Mouse (Mus musculus) spleen, postnatal 4 days (tissue): ENCODE measurements around the gene Pafah1b1.

Experiments used
- DNase-seq, 2 experiments: peaks; one replicate each; pipeline ENCODE4 v3.0.0; 2022; ENCODE audit warnings: low spot score in 2 of 2

The Pafah1b1 gene

DNA sequence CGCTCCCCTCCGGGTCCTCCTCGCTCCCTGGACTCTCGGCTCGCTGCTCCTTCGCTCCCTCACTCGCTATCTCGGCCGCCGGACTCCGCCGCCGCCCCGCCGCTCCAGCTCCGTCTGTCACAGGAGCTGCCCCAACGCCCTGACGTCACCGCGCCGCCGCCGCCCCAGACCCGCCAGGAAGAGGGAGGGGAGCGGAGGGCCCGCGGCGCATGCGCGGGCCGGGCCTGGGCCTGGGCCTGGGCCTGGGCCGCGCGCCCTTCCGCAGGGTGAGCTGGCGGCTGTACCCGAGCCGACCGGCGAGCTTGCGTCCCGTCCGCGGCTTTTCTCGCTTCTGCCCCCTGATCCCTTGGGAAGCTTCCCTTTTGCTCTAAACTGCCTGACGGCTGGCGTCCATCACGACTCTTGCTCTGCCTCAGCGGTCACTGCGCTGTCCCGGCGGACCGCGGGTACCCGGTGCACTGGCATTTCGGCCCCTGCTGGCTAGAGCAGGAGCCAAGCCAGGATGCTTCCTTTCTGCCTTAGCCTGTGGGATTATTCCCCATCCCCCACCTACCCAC is at the start of gene Pafah1b1:
Pafah1b1 (minus strand) TSS at position 436 of the 557 bp plus-strand sequence.
- DNase-seq: peak; percentile 96 to 98

DNA sequence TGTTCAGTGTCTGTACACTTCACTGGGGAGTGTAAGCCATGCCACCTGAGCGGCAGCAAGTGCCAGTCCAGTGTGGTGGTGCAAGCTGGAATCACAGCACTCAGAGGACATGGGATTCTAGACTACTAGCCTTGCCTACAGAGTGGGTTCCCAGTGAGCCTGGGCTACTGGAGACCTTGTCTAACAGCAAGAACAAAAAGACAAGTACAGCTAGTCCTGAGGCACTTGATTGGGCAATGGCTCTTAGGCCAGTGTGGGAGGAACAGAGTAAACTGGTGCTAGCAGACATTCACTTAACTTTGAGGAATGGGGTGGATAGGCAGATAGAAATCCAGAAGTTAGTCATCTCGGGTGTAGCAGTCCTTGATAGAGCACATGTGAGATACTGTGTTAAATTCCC is 47.9 kb upstream of the Pafah1b1 start:
- no peak for DNase-seq

DNA sequence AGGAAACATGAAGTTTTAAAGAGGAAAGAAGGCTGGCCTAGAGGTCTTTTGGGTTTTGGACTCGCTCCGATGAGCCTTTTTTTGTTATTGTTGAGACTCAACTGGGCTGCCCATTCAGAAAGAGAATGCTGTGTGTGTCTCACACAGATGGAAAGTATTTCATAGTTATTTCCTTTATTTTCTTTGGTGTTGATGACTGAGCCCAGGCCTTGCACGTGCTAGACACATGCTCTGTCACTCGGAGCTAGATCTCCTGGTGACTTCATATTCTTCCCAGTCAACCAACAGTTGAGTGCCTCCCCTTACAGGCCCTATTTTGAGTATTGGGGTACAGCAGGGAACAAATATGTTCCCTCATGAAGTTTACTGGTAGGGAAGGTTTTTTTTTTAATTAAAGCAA is 47.2 kb upstream of the Pafah1b1 start:
- DNase-seq: no peak

DNA sequence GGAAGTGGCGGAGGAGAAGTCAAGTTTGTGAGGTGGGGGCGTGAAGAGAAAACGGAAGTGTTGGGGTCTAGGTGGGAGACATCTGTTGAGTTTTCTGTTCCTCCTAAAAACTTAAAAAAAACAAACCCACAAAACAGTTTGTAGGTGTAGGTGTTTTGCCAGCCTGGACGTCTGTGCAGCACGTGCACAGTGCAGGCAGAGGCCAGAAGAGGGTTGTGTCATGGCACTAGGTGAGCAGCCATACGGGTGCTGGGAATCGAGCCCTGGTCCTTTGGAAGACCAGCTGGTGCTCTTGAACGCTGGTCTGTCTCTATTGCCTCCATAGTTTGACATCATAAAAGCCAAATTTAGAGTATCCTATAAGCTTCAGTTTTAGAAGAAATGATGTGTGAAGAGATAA is 46.8 kb upstream of the Pafah1b1 start:
- DNase-seq: peak in 1 of 2 experiments; percentile 63

DNA sequence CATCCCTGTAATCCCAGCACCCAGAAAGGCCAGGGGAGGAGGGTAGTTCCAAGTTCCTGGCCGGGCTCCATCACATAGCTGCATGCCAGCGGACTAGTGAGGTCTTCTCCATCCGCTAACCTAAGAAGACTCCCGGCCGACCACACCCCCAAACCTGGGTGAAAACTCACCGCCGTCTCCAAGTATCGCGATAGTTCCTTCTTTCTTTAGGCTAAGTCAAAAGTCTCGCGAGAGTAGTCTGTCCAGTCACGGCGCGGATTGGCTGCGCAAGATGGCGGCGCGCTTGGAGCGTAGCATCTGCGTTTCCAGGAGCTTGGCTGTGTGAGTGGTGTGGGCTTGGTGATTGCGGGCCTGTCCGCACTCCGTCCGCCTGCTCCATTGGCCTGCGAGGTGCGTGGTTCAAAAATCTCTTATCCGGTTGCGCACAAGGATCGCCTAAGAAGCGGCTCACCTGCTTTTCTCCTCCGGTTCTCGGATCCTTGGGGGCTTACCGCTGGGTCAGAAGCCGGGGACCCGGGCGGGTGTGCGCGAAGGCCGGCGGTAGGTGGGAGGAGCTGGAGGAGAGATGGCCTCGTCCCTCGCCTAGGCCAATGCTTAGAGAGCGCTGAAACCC is 46.2 kb upstream of the Pafah1b1 start, which contains the start of gene Mettl16:
Mettl16 (plus strand) TSS at position 236 of the 613 bp plus-strand sequence.
- peak; percentile 94 to 96 for DNase-seq

DNA sequence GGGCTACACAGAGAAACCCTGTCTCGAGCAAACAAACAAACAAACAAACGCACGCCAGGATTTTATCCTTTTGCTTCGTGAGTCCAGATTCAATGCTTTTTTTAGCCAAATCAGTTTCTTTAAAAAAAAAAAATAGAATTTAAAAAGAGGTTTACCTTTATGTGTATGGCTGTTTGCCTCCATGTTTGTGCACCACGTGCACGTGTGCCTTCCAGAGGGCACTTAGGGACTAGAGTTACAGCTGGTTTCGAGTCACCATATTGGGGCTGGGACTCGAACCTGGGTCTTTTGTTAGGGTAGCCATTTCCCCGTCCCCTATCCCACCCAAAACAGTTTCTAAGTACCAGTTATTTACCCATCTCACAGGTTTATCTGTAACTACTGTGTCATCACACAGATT is 45.6 kb upstream of the Pafah1b1 start:
- no peak for DNase-seq

DNA sequence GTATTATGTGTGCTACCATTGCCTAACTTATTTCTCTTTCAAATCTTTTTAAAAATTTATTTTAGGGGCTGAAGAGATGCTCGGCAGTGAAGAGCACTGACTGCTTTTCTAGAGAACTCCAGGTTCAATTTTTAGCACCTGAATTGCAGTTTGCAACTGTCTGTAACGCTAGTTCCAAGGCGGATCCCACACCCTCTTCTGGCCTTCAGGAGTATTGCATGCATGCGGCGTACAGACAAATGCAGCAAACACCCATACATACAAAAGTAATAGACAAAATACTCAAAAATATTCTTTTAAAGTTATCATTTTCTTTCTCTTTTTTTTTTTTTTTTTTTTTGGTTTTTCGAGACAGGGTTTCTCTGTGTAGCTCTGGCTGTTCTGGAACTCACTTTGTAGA is 43.6 kb upstream of the Pafah1b1 start:
- peak; percentile 57 to 78 for DNase-seq

DNA sequence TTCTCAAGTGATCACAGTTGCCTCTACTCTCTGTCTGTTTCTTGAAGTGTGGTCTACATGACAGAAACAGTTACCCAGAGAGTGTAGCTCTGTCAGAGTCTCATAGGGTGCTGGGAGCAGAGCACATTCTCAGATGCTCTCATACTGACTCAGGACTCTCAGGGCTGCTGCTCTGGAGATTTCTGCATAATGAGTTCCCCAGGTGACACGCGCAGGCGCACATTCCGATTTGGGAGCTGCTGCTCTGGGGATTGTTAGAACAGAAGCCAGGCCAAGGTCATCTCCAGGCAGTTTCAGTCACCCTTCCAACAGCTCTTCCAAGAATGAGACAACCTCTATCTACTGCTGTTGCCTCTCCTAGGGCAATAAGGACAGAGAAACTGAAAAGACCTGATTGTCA is 43.0 kb upstream of the Pafah1b1 start:
- no peak for DNase-seq

DNA sequence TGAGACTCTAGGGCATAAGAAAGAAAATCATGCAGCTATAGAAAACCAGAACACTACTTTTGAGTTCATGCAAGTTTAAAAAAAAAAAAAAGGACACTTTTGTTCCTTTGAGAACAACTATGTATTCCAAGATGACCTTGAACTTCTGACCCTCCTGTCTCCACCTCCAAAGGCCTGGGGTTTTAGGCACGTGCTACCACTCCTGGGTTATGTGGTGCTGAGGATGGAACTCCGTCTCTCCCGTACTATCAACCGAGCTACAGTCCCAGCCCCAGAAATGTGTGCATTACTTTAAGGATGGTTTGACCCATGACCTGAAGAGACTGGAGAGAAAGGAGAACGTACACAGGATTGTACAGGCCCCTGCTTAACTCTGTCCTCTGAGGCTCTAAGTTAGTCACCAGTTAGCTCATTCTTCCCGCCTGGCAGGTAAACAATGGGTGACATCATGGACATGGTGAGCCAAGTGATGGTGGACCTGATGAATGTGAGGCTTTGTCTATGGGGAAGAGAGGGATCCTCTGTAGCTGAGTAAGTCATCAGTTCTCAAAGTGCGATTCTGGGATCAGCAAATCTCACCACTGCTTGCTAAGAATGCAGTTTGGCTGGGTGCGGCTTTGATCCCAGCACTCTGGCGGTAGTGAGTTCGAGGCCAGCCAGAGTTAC is 39.6 kb upstream of the Pafah1b1 start:
- DNase-seq: no peak

DNA sequence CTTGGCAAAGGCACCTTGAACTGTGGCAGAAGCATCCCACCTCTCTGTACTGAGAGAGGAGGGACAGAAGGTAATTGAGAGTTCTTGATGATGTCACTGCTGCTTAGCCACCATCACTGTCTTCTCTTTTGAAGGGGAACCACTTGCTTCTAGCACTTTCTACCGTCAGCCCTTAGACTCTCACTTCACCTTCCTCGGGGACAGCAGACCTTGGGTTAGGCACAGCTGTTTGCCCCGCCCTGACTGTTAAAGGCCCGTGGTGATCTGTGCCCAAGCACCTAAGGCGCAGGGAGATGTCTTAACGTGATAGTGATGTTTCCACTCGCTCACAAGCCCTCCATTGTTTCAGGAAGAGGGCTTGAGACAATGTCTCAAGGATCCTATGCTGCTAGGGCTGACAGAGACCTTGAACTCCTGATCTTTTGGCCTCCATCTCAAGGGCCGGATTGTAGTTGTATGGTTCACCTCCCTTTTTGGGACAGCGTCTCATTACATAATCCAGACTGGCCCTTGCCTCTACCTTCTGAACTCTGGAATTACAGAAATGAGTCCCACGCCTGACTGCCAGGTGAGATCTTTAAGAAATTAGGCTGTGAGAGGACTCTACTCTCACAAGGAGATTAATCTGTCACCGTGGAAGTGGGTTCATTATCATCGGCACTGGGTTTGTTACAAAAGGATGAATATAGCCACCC is 36.7 kb upstream of the Pafah1b1 start:
- DNase-seq: no peak

DNA sequence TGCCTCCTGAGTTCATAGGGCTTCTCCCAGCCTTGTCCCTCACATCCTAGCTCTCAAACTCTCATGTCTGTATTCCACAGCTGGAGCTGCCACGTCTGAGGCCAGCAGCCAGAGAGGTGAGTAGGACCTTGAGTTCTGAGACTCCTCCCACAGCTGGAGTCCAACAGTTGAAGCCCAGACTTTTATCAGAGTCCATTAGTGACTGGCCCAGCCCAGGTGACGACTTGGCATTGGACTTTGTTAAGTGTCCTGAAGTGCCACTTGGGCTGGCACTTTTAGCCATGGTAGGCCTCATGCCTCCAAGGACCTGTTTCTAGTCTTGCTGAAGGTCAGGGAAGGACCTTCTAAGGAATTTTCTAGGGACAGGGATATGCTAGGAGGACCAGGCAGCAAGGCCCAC is 32.2 kb upstream of the Pafah1b1 start:
- no peak for DNase-seq

DNA sequence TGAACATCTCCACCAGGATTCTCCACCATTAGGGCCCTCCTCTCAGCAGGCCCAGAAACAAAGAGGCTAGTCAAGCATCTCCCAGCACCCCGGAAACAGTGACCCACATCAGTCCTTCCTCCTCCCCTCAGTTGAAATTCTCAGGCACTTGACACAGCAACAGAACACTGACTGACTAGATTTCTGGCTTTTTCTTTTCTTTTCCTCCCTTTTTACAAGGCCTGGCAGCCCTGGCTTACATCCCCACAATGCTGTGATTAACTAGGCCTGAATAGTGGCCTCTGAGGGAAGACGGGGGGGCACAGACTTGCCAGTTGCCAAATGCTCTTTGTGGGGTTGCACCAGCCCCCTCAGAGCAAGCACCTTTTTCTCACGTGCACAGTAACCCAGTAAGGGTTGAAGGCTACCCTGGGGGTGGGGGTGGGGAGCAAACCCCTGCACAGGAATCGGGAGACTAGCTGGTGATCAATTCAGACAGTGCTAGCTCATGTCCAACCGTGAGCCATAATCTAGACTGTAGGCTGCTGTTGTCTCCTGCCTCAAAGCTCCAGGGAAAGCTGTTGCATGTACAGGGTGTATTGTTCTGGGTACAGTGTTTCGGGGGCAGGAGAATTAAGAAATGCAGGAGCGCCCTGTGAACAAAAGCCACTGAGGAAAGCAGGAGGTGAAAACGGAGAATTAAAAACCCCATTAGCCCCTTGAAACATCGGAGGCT is 27.0 kb upstream of the Pafah1b1 start:
- DNase-seq: no peak

DNA sequence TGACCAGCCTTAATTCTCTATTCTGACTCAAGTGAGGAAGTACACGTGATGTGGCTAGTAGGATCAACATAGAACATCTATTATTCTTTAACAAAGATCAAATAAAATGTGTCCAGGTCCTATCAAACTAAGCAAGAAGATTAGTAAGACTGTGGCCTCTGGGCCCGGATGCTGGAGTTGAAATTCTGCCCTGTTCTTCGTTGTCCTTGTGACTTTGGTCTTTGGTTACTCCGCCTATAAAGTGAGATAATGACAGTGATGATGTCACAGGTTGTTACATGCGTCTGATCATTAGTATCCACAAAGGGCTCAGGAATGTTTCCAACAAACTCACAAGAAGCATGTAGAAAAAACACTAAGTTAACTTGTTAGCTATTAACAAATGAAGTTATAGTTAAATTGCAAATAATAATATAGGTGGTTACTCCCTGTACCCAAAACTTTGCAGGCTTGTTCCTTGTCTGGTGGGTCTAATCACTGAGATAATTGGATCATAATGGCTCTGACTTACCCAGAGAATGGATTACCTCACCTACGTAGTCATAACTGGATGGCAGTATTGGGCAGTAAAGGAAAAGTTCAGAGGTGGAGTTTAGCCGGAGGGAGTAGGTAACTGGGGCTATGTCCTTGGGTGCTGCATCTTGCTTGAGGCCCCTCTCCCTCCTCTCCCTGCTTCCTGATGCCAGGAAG is 26.3 kb upstream of the Pafah1b1 start:
- DNase-seq: no peak

DNA sequence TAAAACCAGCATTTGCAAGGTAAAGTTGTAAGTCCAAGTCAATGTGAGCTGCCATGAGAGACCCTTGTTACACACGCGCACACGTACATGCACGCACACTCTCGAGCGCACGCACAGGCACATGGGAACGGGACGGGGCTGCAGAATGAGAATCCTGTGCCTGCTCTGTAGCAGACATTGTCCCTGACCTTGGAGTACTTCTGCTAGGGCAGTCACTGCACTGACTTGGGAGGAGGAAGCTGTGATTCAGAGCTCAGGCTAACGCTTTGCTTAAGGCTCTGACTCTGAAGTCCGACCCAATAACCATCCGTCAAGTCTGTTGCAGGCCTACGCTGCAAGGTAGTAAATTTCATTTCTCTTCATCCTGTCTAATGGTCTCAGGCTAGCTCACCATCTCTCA is 24.8 kb upstream of the Pafah1b1 start:
- DNase-seq: no peak

DNA sequence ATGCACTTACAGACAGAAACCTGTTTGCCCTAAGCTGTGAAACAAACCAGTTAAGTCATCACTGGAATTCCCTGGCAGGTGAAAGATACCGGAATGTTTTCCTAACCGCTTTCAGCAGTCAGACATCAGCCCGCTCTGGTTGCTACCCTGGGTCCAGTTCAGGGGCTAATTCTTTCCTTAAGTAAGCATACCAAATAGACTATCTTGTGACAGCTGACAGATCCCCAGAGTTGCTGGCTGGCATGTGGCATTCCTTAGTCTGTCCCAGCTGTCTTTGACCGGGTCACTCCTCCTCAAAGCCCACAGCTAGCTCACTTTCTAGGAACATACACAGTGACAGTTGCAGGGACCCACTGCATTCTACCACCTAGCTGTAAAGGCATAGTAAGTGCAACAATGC is 23.6 kb upstream of the Pafah1b1 start:
- no peak for DNase-seq

DNA sequence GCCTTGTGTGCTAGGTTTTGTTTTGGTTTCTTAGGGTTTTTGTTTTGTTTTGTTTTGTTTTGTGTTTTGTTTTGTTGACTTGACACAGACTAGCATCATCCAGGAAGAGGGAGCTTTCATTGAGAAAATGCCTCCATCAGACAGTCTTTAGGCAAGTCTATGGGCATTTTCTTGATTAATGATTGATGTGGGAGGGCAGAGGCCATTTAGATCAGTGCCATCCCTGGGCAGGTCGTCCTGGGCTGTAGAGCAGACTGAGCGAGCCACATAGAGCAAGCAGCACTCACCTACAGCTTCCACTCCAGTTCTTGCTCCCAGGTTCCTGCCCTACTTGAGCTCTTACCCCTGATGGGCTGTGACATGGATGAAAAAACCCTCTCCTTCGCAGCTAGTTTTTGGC is 13.4 kb upstream of the Pafah1b1 start:
- no peak for DNase-seq

DNA sequence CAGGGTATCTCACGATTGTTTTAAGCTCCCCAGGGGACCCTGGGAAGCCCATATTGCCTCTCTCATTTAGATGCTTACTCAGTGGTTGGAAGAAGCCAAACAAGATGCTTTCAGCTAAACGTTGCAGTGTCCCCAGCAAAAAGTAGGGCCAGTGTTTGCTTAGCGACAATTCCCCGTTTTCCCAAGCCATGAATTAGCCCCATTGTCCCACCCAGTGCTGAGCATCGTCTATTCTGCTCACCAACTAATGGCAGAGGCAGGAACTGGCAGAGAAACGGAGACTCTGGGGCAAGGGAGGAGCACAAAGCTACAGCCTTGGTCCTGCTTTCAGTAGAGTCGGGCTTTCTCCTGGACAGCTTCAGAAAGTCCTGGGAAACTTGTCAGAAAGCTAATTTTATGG is 10.4 kb upstream of the Pafah1b1 start:
- no peak for DNase-seq

DNA sequence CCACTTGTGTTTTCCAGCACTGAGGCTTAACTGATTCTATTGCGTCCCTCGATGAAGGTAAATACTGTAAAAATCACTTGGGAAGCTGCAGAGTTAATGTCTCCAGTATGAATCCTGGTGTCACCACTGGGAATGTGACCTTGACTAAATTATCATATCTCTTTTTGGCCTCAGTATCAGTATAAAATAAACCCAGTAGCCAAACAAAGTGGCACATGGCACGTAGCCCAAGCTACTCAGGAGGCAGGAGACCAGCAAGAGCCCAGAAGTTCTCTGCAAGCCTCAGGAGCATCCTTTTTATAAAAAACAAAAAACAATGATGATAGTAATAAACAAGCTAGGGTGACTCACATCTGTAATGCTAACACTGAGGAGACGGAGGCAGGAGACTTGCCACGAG is 711 bp upstream of the Pafah1b1 start:
- DNase-seq: no peak

DNA sequence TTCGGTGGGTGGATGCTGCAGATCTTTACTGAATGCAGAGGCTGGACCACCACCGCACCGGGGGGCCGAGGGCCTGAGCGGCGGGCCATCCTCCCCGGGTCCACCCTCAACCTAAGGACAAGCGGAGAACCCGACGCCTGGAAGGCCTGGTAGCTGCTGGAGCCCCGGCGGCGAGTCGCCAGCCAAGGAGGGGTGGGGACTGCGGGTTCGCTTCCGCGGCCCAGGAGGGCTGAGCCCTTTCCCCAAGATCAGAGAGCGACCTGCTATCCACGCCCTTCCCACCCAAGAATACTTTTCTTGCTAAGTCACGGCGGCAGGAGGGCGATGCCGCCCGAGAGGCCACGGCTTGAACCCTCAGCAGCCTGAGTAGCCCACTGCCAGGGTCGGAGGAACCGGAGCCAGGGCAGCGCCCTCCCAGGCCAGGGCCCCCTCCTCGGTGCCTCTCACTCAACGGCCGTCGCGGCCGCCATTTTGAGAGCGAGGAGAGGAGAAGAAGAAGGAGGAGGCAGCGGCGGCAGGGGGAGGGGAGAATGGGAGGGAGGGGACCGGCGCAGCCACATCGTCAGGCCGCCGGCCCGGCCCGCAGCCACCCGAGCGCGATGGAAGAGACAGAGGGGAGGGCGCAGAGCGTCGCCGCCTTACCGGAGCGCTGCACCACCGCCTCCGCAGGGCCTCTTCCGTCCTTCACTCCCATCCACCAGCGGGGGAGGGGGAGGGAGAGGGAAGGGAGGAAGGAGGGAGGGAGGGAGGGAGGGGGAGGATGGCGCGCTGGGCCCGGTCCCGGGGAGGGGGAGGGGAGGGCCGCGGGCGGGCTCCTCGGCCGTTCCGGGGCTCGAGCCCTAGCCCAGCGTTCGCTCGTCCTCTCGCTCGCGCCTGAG is 874 bp downstream of the Pafah1b1 start:
- peak; percentile 78 to 91 for DNase-seq

DNA sequence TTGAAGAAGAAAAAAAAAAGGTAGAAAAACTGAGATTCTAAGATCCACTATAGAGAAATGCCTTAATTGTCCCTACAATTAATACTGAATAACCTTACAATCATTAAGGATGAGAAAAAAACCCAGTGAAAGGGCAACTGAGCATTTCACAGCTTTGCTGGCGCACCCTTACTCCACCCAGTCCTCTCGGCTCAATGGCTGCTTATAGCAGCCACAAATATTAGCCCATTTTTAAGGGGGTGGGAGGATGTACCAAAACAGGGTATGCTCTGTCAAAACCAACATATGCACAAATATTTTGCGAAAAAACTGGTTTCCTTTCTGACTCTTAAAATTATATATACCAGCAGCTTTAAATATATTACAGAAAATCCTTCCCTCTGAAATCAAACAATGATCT is 2.5 kb downstream of the Pafah1b1 start:
- DNase-seq: no peak

DNA sequence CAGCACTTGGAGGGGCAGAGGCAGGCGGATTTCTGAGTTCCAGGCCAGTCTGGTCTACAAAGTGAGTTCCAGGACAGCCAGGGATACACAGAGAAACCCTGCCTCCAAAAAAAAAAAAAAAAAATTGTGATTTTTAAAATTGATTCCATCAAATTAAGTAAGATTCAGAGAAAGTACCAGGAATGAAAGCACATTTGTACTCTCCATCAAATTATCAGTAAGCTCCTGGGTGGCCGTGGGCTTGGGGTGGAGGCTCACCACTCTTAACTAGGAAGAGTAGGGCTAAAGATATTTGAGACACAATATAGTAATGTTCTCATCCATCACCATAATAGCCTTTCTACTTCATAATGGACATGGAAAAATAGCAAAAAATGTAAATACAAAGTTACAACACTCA is 3.3 kb downstream of the Pafah1b1 start:
- DNase-seq: no peak
